Mouse (Mus musculus): ENCODE data around the gene Rnd2. TPM values are rescaled to one million over a fixed set of nuclear protein-coding genes. Genes with fewer than 3 reads are reported as not detected.

The Rnd2 gene
- polyA plus RNA-seq, 1 experiment from 2014 or later = 7.0 TPM

GRCm38 (mm10) chr11:101519364-101519763, 54.6 kb downstream of the Rnd2 start:
- Histone ChIP-seq H3K4me2 (replicated peaks; ENCODE audit: low read depth, low read length) (no peak overlapping the region), H3K27ac (ENCODE audit: low read depth, low read length) (no peak overlapping the region), H3K27me3 (ENCODE audit: control insufficient read depth, insufficient read depth, low read length) (no peaks in the 10 kb centered on the region), H3K4me1 (ENCODE audit: control insufficient read depth, insufficient read depth, low read length) (no peaks in the 10 kb centered on the region), H3K9me3 (ENCODE audit: control insufficient read depth, low read length) (no peaks in the 10 kb centered on the region), H3K36me3 (ENCODE audit: control insufficient read depth, insufficient read depth, low read length) (peaks cover 46% of the 10 kb centered on the region), H3K9ac (ENCODE audit: low read depth, low read length) (no peak overlapping the region), H3K4me3 (ENCODE audit: low read length) (no peak overlapping the region)
- no peak for ATAC-seq (ENCODE audit: low FRiP score, low TSS enrichment)
- WGBS = 83% methylated on average over 6 of the region's 6 CpGs

Small RNA genes within 50 kb of the gene (microRNA-seq; reads per million reads assigned to microRNA genes)
- 0.63 reads per million for gene Mir6929

Other genes starting within 250 kb of the Rnd2 start
- gene Ezh1, start 238.5 kb upstream of the Rnd2 start, polyA plus RNA-seq (2014; fragmentation: Nextera tagmentation; extraction: Ambion mirVana) = 18.2 and 27.4 TPM in 2 replicates
- 248 and 275 TPM in 2 replicates for gene Ramp2, start 219.0 kb upstream of the Rnd2 start, polyA plus RNA-seq (2014; fragmentation: Nextera tagmentation; extraction: Ambion mirVana)
- 154 and 160 TPM in 2 replicates for gene Vps25, start 211.3 kb upstream of the Rnd2 start, polyA plus RNA-seq (2014; fragmentation: Nextera tagmentation; extraction: Ambion mirVana)
- gene Wnk4, start 204.4 kb upstream of the Rnd2 start, polyA plus RNA-seq (2014; fragmentation: Nextera tagmentation; extraction: Ambion mirVana) = 18.9 and 28.1 TPM in 2 replicates
- 1.2 and 1.7 TPM in 2 replicates for gene Cntd1, start 186.0 kb upstream of the Rnd2 start, polyA plus RNA-seq (2014; fragmentation: Nextera tagmentation; extraction: Ambion mirVana)
- 204 and 207 TPM in 2 replicates for gene Coa3, start 185.9 kb upstream of the Rnd2 start, polyA plus RNA-seq (2014; fragmentation: Nextera tagmentation; extraction: Ambion mirVana)
- gene Becn1, start 162.7 kb upstream of the Rnd2 start, polyA plus RNA-seq (2014; fragmentation: Nextera tagmentation; extraction: Ambion mirVana) = 112 and 164 TPM in 2 replicates
- 113 and 130 TPM in 2 replicates for gene Psme3, start 148.8 kb upstream of the Rnd2 start, polyA plus RNA-seq (2014; fragmentation: Nextera tagmentation; extraction: Ambion mirVana)
- gene Aoc2, start 139.9 kb upstream of the Rnd2 start, polyA plus RNA-seq (2014; fragmentation: Nextera tagmentation; extraction: Ambion mirVana) = 1.9 TPM in 2 replicates
- 0.23 and 0.37 TPM in 2 replicates for gene Aoc3, start 134.4 kb upstream of the Rnd2 start, polyA plus RNA-seq (2014; fragmentation: Nextera tagmentation; extraction: Ambion mirVana)
- gene G6pc, start 97.4 kb upstream of the Rnd2 start, polyA plus RNA-seq (2014; fragmentation: Nextera tagmentation; extraction: Ambion mirVana) = 0.08 TPM in 1 of 2 replicates, not detected in the other
- gene Aarsd1, start 47.4 kb upstream of the Rnd2 start, polyA plus RNA-seq (2014; fragmentation: Nextera tagmentation; extraction: Ambion mirVana) = 85.2 and 99.0 TPM in 2 replicates
- gene Gm27029, start 40.2 kb upstream of the Rnd2 start, polyA plus RNA-seq (2014; fragmentation: Nextera tagmentation; extraction: Ambion mirVana) = 10.4 and 11.5 TPM in 2 replicates
- gene Rundc1, start 39.9 kb upstream of the Rnd2 start, polyA plus RNA-seq (2014; fragmentation: Nextera tagmentation; extraction: Ambion mirVana) = 8.2 and 16.1 TPM in 2 replicates
- gene Ptges3l, start 39.7 kb upstream of the Rnd2 start, polyA plus RNA-seq (2014; fragmentation: Nextera tagmentation; extraction: Ambion mirVana) = 8.9 and 10.3 TPM in 2 replicates
- 430 and 578 TPM in 2 replicates for gene Rpl27, start 22.7 kb upstream of the Rnd2 start, polyA plus RNA-seq (2014; fragmentation: Nextera tagmentation; extraction: Ambion mirVana)
- 9.6 and 10.4 TPM in 2 replicates for gene Ifi35, start 16.6 kb upstream of the Rnd2 start, polyA plus RNA-seq (2014; fragmentation: Nextera tagmentation; extraction: Ambion mirVana)
- gene Vat1, start 1.2 kb downstream of the Rnd2 start, polyA plus RNA-seq (2014; fragmentation: Nextera tagmentation; extraction: Ambion mirVana) = 25.0 and 28.4 TPM in 2 replicates
- 8.7 and 22.0 TPM in 2 replicates for gene Brca1, start 87.0 kb downstream of the Rnd2 start, polyA plus RNA-seq (2014; fragmentation: Nextera tagmentation; extraction: Ambion mirVana)
- 30.8 and 63.9 TPM in 2 replicates for gene Nbr1, start 87.2 kb downstream of the Rnd2 start, polyA plus RNA-seq (2014; fragmentation: Nextera tagmentation; extraction: Ambion mirVana)
- gene Tmem106a, start 117.2 kb downstream of the Rnd2 start, polyA plus RNA-seq (2014; fragmentation: Nextera tagmentation; extraction: Ambion mirVana) = 3.8 and 4.8 TPM in 2 replicates
- gene Gm11634, start 134.3 kb downstream of the Rnd2 start, polyA plus RNA-seq (2014; fragmentation: Nextera tagmentation; extraction: Ambion mirVana) = not detected in 2 replicates
- 31.6 and 35.8 TPM in 2 replicates for gene Rdm1, start 162.2 kb downstream of the Rnd2 start, polyA plus RNA-seq (2014; fragmentation: Nextera tagmentation; extraction: Ambion mirVana)
- 2.4 and 2.8 TPM in 2 replicates for gene Arl4d, start 200.5 kb downstream of the Rnd2 start, polyA plus RNA-seq (2014; fragmentation: Nextera tagmentation; extraction: Ambion mirVana)